Mouse (Mus musculus) limb, embryonic 14.5 days (tissue): ENCODE results near the gene Naip6. TPM values are rescaled to one million over a fixed set of nuclear protein-coding genes. Genes with fewer than 3 reads are reported as not detected.

Experiments
- ATAC-seq: fragments of 200-750 bp; cut with Nextera tagmentation; 2 replicates; pipeline ENCODE4 v1.8.0; 2017; ENCODE audit warnings: low read depth, moderate number of reproducible peaks, moderate TSS enrichment; ENCODE audit not compliant: low FRiP score
- DNase-seq: peaks from one replicate; pipeline ENCODE4 v3.0.0-alpha.2; 2015; ENCODE audit warnings: low spot score
- H3K27ac ChIP-seq: fragments of 300-500 bp; sonication (generic); replicated peaks from 2 replicates; pipeline ENCODE4 v1.5.1; 2014; ENCODE audit warnings: low read depth, mild to moderate bottlenecking, low read length, moderate library complexity, mixed read lengths
- H3K27me3 ChIP-seq: fragments of 300-500 bp; sonication (generic); 2 replicates; pipeline ENCODE4 v1.6.1; 2014; ENCODE audit warnings: low read length, mixed read lengths; ENCODE audit not compliant: control insufficient read depth, insufficient read depth
- H3K36me3 ChIP-seq: fragments of 300-500 bp; sonication (generic); 2 replicates; pipeline ENCODE4 v1.6.1; 2014; ENCODE audit warnings: mild to moderate bottlenecking, low read length, moderate library complexity, mixed read lengths; ENCODE audit not compliant: control insufficient read depth, insufficient read depth
- H3K4me1 ChIP-seq: fragments of 300-500 bp; sonication (generic); 2 replicates; pipeline ENCODE4 v1.6.1; 2014; ENCODE audit warnings: antibody characterized with exemption, low read length, mixed read lengths; ENCODE audit not compliant: control insufficient read depth, insufficient read depth
- H3K4me2 ChIP-seq: fragments of 300-500 bp; sonication (generic); replicated peaks from 2 replicates; pipeline ENCODE4 v1.6.1; 2014; ENCODE audit warnings: low read depth, mild to moderate bottlenecking, low read length, moderate library complexity; ENCODE audit not compliant: severe bottlenecking
- H3K4me3 ChIP-seq: fragments of 300-500 bp; sonication (generic); replicated peaks from 2 replicates; pipeline ENCODE4 v1.5.1; 2014; ENCODE audit warnings: low read length
- H3K9ac ChIP-seq: fragments of 300-500 bp; sonication (generic); 2 replicates; pipeline ENCODE4 v1.6.1; 2014; ENCODE audit warnings: mild to moderate bottlenecking, low read depth, low read length, moderate library complexity; ENCODE audit not compliant: severe bottlenecking
- H3K9me3 ChIP-seq: fragments of 300-500 bp; sonication (generic); 2 replicates; pipeline ENCODE4 v1.6.1; 2016; ENCODE audit warnings: low read length; ENCODE audit not compliant: control insufficient read depth
- POLR2A ChIP-seq: fragments of 200-500 bp; IDR thresholded peaks from 2 replicates; pipeline ENCODE4 v1.8.0; 2012; ENCODE audit warnings: inconsistent platforms, mild to moderate bottlenecking, moderate library complexity, borderline replicate concordance; ENCODE audit not compliant: insufficient read depth, insufficient read length; ENCODE audit errors: extremely low read depth
- polyA plus RNA-seq, 2 experiments: library from polyadenylated mRNA; depleted of rRNA in 1 of 2; stranded (reverse) in 1 of 2; unstranded in 1 of 2; fragments of >200 nt; fragmentation: Nextera tagmentation in 1 of 2; extraction: Ambion mirVana in 1 of 2; gene quantifications; 2 replicates each; pipeline versions ENCODE4 v1.2.1 to v1.2.3; 2012 to 2014

The Naip6 gene
- polyA plus RNA-seq, 2 experiments: 0.11 to 0.50 TPM

DNA sequence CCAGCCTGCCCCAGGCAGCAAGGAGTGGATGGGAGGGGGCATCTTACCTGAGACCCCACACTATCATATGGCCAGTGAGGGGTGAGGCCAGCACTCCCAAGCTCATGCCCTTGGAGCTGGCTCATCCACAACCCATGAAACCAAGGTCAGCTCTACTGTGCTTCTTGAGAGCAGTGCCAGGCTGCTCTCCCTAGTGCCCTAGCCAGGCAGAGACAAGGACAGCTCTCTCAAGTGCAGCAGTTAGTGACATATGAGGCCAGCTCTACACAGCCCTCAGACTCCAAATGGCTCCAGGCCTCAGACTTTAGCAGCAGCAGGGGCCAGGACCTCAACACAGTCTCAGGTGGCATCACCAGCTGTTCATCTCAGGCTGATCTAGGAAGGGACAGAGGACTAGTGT, 73.8 kb downstream of the Naip6 start:
- TF ChIP-seq POLR2A: no peak
- no peak overlapping the region for H3K9ac ChIP-seq
- no peaks in the 10 kb centered on the region for H3K9me3 ChIP-seq
- no peaks in the 10 kb centered on the region for H3K36me3 ChIP-seq
- ATAC-seq: no peak
- H3K4me2 ChIP-seq: no peak overlapping the region
- no peak overlapping the region for H3K4me3 ChIP-seq
- H3K27ac ChIP-seq: no peak overlapping the region
- no peaks in the 10 kb centered on the region for H3K27me3 ChIP-seq
- no peaks in the 10 kb centered on the region for H3K4me1 ChIP-seq
- DNase-seq: no peak

Other genes with a start within 250 kb of the Naip6 start
- 10.0 and 12.7 TPM in 2 replicates for gene Bdp1, start 213.6 kb downstream of the Naip6 start, polyA plus RNA-seq (2012; rRNA removed)
- gene Bdp1, start 213.6 kb downstream of the Naip6 start, polyA plus RNA-seq (2014; fragmentation: Nextera tagmentation; extraction: Ambion mirVana): 20.6 and 26.4 TPM in 2 replicates
- gene Serf1, start 209.7 kb downstream of the Naip6 start, polyA plus RNA-seq (2012; rRNA removed): 53.6 and 118 TPM in 2 replicates
- gene Serf1, start 209.7 kb downstream of the Naip6 start, polyA plus RNA-seq (2014; fragmentation: Nextera tagmentation; extraction: Ambion mirVana): 181 and 193 TPM in 2 replicates
- 54.4 and 63.9 TPM in 2 replicates for gene Smn1, start 192.8 kb downstream of the Naip6 start, polyA plus RNA-seq (2012; rRNA removed)
- 50.4 and 53.0 TPM in 2 replicates for gene Smn1, start 192.8 kb downstream of the Naip6 start, polyA plus RNA-seq (2014; fragmentation: Nextera tagmentation; extraction: Ambion mirVana)
- 0.37 and 0.38 TPM in 2 replicates for gene Naip2, start 115.6 kb downstream of the Naip6 start, polyA plus RNA-seq (2012; rRNA removed)
- 0.26 and 0.43 TPM in 2 replicates for gene Naip2, start 115.6 kb downstream of the Naip6 start, polyA plus RNA-seq (2014; fragmentation: Nextera tagmentation; extraction: Ambion mirVana)
- gene Naip5, start 71.4 kb downstream of the Naip6 start, polyA plus RNA-seq (2012; rRNA removed): 0.55 and 0.61 TPM in 2 replicates
- 0.14 and 0.21 TPM in 2 replicates for gene Naip5, start 71.4 kb downstream of the Naip6 start, polyA plus RNA-seq (2014; fragmentation: Nextera tagmentation; extraction: Ambion mirVana)
- gene Naip1, start 135.2 kb upstream of the Naip6 start, polyA plus RNA-seq (2012; rRNA removed): 0.01 TPM in 2 replicates
- not detected in 2 replicates for gene Naip1, start 135.2 kb upstream of the Naip6 start, polyA plus RNA-seq (2014; fragmentation: Nextera tagmentation; extraction: Ambion mirVana)
- 95.3 and 102 TPM in 2 replicates for gene Gtf2h2, start 174.9 kb upstream of the Naip6 start, polyA plus RNA-seq (2012; rRNA removed)
- gene Gtf2h2, start 174.9 kb upstream of the Naip6 start, polyA plus RNA-seq (2014; fragmentation: Nextera tagmentation; extraction: Ambion mirVana): 62.6 and 62.9 TPM in 2 replicates
- 1.9 and 3.1 TPM in 2 replicates for gene Ocln, start 235.0 kb upstream of the Naip6 start, polyA plus RNA-seq (2012; rRNA removed)
- 7.4 and 8.8 TPM in 2 replicates for gene Ocln, start 235.0 kb upstream of the Naip6 start, polyA plus RNA-seq (2014; fragmentation: Nextera tagmentation; extraction: Ambion mirVana)